Mouse (Mus musculus): ENCODE results near the gene Gbf1.

DNA sequence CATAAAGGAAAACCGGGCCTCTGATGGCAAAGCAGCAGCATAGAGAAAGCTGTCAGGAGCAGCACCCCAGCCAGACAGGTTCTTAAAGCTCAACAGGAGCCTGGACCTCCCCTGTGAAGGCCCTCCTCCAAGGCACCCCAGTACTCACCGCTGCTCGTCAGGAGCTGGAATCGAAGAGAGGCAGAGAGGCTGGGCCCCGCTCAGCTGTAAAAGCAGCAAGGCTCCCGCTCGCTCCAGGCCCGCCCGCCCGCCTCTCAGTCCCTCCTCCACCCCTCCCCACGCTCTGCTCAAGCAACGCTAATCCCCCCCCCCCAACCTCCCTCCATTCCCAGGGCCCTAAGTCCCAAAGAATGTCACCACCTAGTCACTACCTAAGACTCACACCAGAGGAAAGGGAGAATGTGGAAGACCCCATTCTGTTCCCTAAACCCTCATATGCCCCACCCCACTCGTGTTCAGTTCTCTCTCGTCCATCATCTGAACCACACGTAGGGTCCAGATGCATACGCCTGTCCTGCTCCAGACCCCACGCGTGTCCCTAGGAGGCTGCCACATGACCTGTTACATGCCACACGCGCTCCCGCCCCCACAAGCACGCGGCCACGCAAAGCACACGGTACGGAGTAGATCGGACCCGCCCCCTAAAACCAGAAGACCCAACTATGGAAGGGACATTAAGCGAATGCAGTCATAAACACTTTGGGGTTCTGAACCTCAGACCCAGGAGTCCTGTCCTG, 173.9 kb downstream of the Gbf1 start:
- TF ChIP-seq CTCF (IDR thresholded peaks at IDR 0.05; ENCODE audit: low read depth) (no peak), EP300 (IDR thresholded peaks at IDR 0.05; ENCODE audit: low read depth) (no peak)

Data from liver, postnatal 0 days (tissue).